Mouse (Mus musculus) ES-E14 (cell line): ENCODE measurements at regions not wholly inside any gene's neighbourhood (a gene's known extent, or its start where the extent isn't known, plus 50 kb on each side); places are given as distances from the start of the nearest gene placed in this dataset.

ENCODE experiments used
- DNase-seq: peaks from one replicate; pipeline ENCODE4 v3.0.0-alpha.2; 2013; ENCODE audit warnings: low read depth, low spot score
- H3K27ac ChIP-seq: 2 replicates; pipeline ENCODE4 v1.5.1; 2012; ENCODE audit warnings: low read depth, mild to moderate bottlenecking, low read length, moderate library complexity, mixed read lengths; ENCODE audit not compliant: poor library complexity, insufficient read depth, severe bottlenecking
- H3K36me3 ChIP-seq: 2 replicates; pipeline ENCODE4 v1.6.1; 2012; ENCODE audit warnings: mild to moderate bottlenecking, low read length, moderate library complexity, mixed read lengths; ENCODE audit not compliant: control insufficient read depth, poor library complexity, insufficient read depth, severe bottlenecking
- H3K4me1 ChIP-seq, 2 experiments: fragments of 150-350 bp in 1 of 2; sonication (generic) in 1 of 2; 2 replicates each; pipeline ENCODE4 v1.6.1; 2012; ENCODE audit warnings: low read length in 2 of 2, mild to moderate bottlenecking in 1 of 2, mixed read lengths in 1 of 2; ENCODE audit not compliant: control insufficient read depth in 2 of 2, insufficient read depth in 2 of 2, poor library complexity in 1 of 2
- H3K4me3 ChIP-seq, 2 experiments: fragments of 150-350 bp in 1 of 2; sonication (generic) in 1 of 2; 2 replicates each; pipeline ENCODE4 v1.5.1; 2012; ENCODE audit warnings: low read length in 2 of 2, low read depth in 1 of 2, mild to moderate bottlenecking in 1 of 2, mixed read lengths in 1 of 2; ENCODE audit not compliant: insufficient read depth in 1 of 2, poor library complexity in 1 of 2, severe bottlenecking in 1 of 2
- H3K9ac ChIP-seq: 2 replicates; pipeline ENCODE4 v1.6.1; 2012; ENCODE audit warnings: low read depth, mild to moderate bottlenecking, low read length, mixed read lengths; ENCODE audit not compliant: poor library complexity, insufficient read depth, severe bottlenecking
- H3K9me3 ChIP-seq: fragments of 150-350 bp; sonication (generic); 2 replicates; pipeline ENCODE4 v1.6.1; 2012; ENCODE audit warnings: low read depth, mild to moderate bottlenecking, low read length; ENCODE audit not compliant: control insufficient read depth, insufficient read depth
- CHD2 ChIP-seq: IDR thresholded peaks from 2 replicates; pipeline ENCODE4 v1.6.1; 2014; ENCODE audit warnings: mild to moderate bottlenecking, low read depth, low read length, inconsistent platforms
- HCFC1 ChIP-seq: IDR thresholded peaks from 2 replicates; pipeline ENCODE4 v1.6.1; 2012; ENCODE audit warnings: low read length, inconsistent platforms, borderline replicate concordance; ENCODE audit not compliant: insufficient read depth
- MAFK ChIP-seq: IDR thresholded peaks from 2 replicates; pipeline ENCODE4 v1.6.1; 2014; ENCODE audit warnings: mild to moderate bottlenecking, low read depth, low read length, inconsistent platforms; ENCODE audit not compliant: insufficient read depth
- ZC3H11A ChIP-seq: IDR thresholded peaks from 2 replicates; pipeline ENCODE4 v1.6.1; 2012; ENCODE audit warnings: low read depth, mild to moderate bottlenecking, inconsistent platforms, low read length, borderline replicate concordance
- ZNF384 ChIP-seq: IDR thresholded peaks from 2 replicates; pipeline ENCODE4 v1.6.1; 2012; ENCODE audit warnings: low read depth, low read length, inconsistent platforms
- in situ Hi-C, 2 experiments: fragments of 600-800 bp; cut with MboI; formaldehyde crosslinking; loops; one replicate each; pipeline ENCODE4 v1.15.1; 2025; ENCODE audit warnings: low sequenced_read_pairs in 2 of 2, inconsistent platforms in 1 of 2; ENCODE audit not compliant: unreplicated experiment in 2 of 2

GRCm38 (mm10) chr12:107753022-107753421, 250.4 kb downstream of the Bcl11b start:
- no peaks in the 10 kb centered on the region; a peak in 1 of 4 replicates for H3K4me1 ChIP-seq
- H3K9ac ChIP-seq, result no peak overlapping the region
- H3K27ac ChIP-seq, result no peak overlapping the region
- H3K9me3 ChIP-seq, result no peaks in the 10 kb centered on the region
- H3K4me3 ChIP-seq, result no peak overlapping the region
- TF ChIP-seq ZC3H11A (no peak), HCFC1 (no peak), CHD2 (no peak), MAFK (no peak), ZNF384 (no peak)
- H3K36me3 ChIP-seq, result no peaks in the 10 kb centered on the region
- in situ Hi-C loops, result no loop called here
- DNase-seq, result no peak

GRCm38 (mm10) chr12:107753536-107753935, 249.9 kb downstream of the Bcl11b start:
- Histone ChIP-seq H3K9me3 (no peaks in the 10 kb centered on the region), H3K27ac (no peak overlapping the region), H3K36me3 (no peaks in the 10 kb centered on the region), H3K4me3 (no peak overlapping the region), H3K9ac (no peak overlapping the region), H3K4me1 (peaks cover 0 to 1% of the 10 kb centered on the region in 2 experiments; a peak in 1 of 4 replicates)
- in situ Hi-C loops, result no loop called here
- no peak for TF ChIP-seq HCFC1
- no peak for TF ChIP-seq MAFK
- TF ChIP-seq ZNF384, result no peak
- no peak for TF ChIP-seq CHD2
- TF ChIP-seq ZC3H11A, result no peak
- DNase-seq, result no peak

- no peak for DNase-seq
- no peaks in the 10 kb centered on the region for H3K9me3 ChIP-seq
- H3K4me3 ChIP-seq, result no peak overlapping the region
- H3K9ac ChIP-seq, result no peak overlapping the region
- H3K27ac ChIP-seq, result no peak overlapping the region
- no peaks in the 10 kb centered on the region for H3K36me3 ChIP-seq
- peaks cover 0 to 2% of the 10 kb centered on the region in 2 experiments; a peak in 1 of 4 replicates for H3K4me1 ChIP-seq
- TF ChIP-seq HCFC1 (no peak), MAFK (no peak), ZC3H11A (no peak), ZNF384 (no peak), CHD2 (no peak)
- in situ Hi-C loops, result no loop called here
These were observed 248.5 kb downstream of the Bcl11b start for GRCm38 (mm10) chr12:107754885-107755284.

- in situ Hi-C loops, result no loop called here
- peaks cover 0 to 2% of the 10 kb centered on the region in 2 experiments; a peak in 1 of 4 replicates for H3K4me1 ChIP-seq
- no peak for TF ChIP-seq HCFC1
- TF ChIP-seq ZNF384, result no peak
- no peak for TF ChIP-seq MAFK
- no peak for TF ChIP-seq CHD2
- TF ChIP-seq ZC3H11A, result no peak
These were observed 247.4 kb downstream of the Bcl11b start for GRCm38 (mm10) chr12:107755820-107756517.

GRCm38 (mm10) chr12:107757184-107757583, 246.2 kb downstream of the Bcl11b start:
- no peak for TF ChIP-seq MAFK
- no peak for TF ChIP-seq ZNF384
- TF ChIP-seq ZC3H11A, result no peak
- no peak for TF ChIP-seq CHD2
- no peak for TF ChIP-seq HCFC1
- Histone ChIP-seq H3K27ac (no peak overlapping the region), H3K4me1 (peaks cover 0 to 2% of the 10 kb centered on the region in 2 experiments; a peak in 1 of 4 replicates), H3K4me3 (no peak overlapping the region), H3K36me3 (no peaks in the 10 kb centered on the region), H3K9me3 (no peaks in the 10 kb centered on the region), H3K9ac (no peak overlapping the region)
- no peak for DNase-seq
- in situ Hi-C loops, result no loop called here

More at GRCm38 (mm10) chr12:107755820-107756517, 247.4 kb downstream of the Bcl11b start:
- Histone ChIP-seq H3K9me3 (no peaks in the 10 kb centered on the region), H3K36me3 (no peaks in the 10 kb centered on the region), H3K4me3 (no peak overlapping the region), H3K9ac (no peak overlapping the region), H3K27ac (no peak overlapping the region)
- DNase-seq, result no peak
